Mouse (Mus musculus) forebrain, embryonic 11.5 days (tissue): ENCODE measurements around the gene Gpr33. TPM values are rescaled to one million over a fixed set of nuclear protein-coding genes. Genes with fewer than 3 reads are reported as not detected.

Experiments used
- ATAC-seq: fragments of 200-750 bp; cut with Nextera tagmentation; replicated peaks from 2 replicates; pipeline ENCODE4 v1.8.0; 2017; ENCODE audit warnings: moderate TSS enrichment; ENCODE audit not compliant: low FRiP score
- DNase-seq: peaks from one replicate; pipeline ENCODE4 v3.0.0-alpha.2; 2017; ENCODE audit warnings: low spot score
- H3K27ac ChIP-seq: fragments of 300-500 bp; sonication (generic); 2 replicates; pipeline ENCODE4 v1.5.1; 2014; ENCODE audit warnings: low read depth, low read length
- H3K27me3 ChIP-seq: fragments of 300-500 bp; sonication (generic); 2 replicates; pipeline ENCODE4 v1.6.1; 2014; ENCODE audit warnings: mild to moderate bottlenecking, low read length, mixed read lengths; ENCODE audit not compliant: control insufficient read depth, insufficient read depth
- H3K36me3 ChIP-seq: fragments of 300-500 bp; sonication (generic); 2 replicates; pipeline ENCODE4 v1.6.1; 2014; ENCODE audit warnings: mild to moderate bottlenecking, low read length, moderate library complexity, mixed read lengths; ENCODE audit not compliant: control insufficient read depth, insufficient read depth
- H3K4me1 ChIP-seq: fragments of 300-500 bp; sonication (generic); replicated peaks from 2 replicates; pipeline ENCODE4 v1.6.1; 2014; ENCODE audit warnings: low read length, mixed read lengths; ENCODE audit not compliant: control insufficient read depth, insufficient read depth
- H3K4me2 ChIP-seq: fragments of 300-500 bp; sonication (generic); 2 replicates; pipeline ENCODE4 v1.6.1; 2014; ENCODE audit warnings: low read depth, mild to moderate bottlenecking, low read length, moderate library complexity, mixed read lengths; ENCODE audit not compliant: severe bottlenecking
- H3K4me3 ChIP-seq: fragments of 300-500 bp; sonication (generic); 2 replicates; pipeline ENCODE4 v1.5.1; 2014; ENCODE audit warnings: low read depth, low read length
- H3K9ac ChIP-seq: fragments of 300-500 bp; sonication (generic); 2 replicates; pipeline ENCODE4 v1.6.1; 2014; ENCODE audit warnings: low read length
- H3K9me3 ChIP-seq: fragments of 300-500 bp; sonication (generic); 2 replicates; pipeline ENCODE4 v1.6.1; 2016; ENCODE audit warnings: low read length, mixed read lengths; ENCODE audit not compliant: control insufficient read depth
- WGBS: fragments of 180-500 bp; shearing (Covaris S2); extraction: QIAGEN DNeasy Blood & Tissue Kit; methylation state at CpG from one replicate; pipeline ENCODE4 v1.1.7; 2014; 5-methylcytosine and 5-hydroxymethylcytosine counted together
- polyA plus RNA-seq: library from polyadenylated mRNA; unstranded; fragments of >200 nt; fragmentation: Nextera tagmentation; extraction: Ambion mirVana; gene quantifications from 2 replicates; pipeline ENCODE4 v1.2.1, GENCODE M21; 2014

Gpr33 gene
- polyA plus RNA-seq, 1 experiment from 2014 or later: not detected

DNA sequence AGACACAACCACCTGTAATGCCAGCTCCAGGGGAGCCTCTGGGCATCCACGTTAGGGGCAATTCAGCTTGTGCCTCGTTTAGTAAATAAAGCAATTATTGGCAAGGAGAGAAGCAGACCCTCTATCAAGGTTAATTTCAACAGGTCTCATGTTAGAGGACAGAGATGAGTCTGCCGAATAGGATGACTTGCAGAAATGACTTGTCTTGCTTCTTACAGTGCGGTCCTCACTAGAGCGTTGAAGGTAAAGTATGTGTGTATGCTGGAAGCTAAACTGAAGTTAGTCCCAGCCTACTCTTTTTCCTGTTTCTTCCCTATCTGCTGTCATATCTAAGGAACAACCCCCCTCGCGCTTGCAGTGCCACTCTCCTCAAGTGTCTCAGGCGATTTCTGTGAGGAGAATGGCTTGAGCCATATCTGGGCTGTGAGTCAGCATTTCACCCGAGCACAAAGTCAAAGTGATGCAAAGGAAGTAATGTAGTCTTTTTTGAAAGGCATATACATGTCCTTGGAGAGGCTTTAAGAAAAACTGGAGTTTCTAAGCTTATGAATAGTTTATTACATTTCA is 29.4 kb downstream of the Gpr33 start:
- 87% methylated on average over 9 of the region's 9 CpGs for WGBS
- no peak for DNase-seq
- Histone ChIP-seq H3K4me1 (no peaks in the 10 kb centered on the region), H3K4me3 (no peak overlapping the region), H3K9me3 (no peaks in the 10 kb centered on the region), H3K9ac (no peak overlapping the region), H3K4me2 (no peak overlapping the region), H3K36me3 (no peaks in the 10 kb centered on the region; the same call in 1 of the 2 replicates), H3K27me3 (no peaks in the 10 kb centered on the region), H3K27ac (no peak overlapping the region)
- no peak for ATAC-seq

DNA sequence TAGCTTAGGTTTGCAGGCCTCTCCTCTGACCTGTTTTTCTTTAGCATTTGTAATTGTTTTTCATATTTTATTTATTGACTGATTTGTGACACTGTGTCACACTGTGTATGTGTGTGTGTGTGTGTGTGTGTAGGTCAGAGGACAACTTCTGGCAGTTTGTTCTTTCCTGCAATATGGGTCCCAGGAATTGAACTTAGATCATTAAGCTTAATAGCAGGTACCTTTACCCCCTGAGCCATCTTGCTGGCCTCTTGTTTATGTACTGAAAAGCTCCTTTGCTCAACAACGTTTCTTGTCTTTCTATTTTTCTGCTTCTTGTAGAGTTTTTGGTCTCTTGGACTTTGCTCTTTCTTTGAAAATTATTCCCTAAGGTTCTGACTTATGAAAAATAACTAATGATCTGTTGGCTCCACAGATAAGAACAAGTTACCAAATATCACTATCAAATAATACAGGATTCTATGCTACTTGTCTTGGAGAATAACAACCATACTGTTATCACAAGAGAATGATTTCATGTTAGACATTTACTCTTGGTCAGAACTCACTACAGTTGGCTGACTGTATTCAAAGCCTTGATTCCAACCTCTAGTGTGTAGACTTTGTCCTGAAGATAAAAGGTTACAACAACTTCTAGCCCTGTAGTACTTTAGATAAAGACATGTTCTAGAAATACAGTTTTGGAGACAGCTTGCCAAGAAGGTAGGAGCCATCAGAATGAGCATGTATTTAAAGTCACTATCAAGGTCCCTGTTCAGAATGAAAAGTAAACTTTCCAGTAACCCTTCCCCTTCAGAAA is 31.9 kb downstream of the Gpr33 start:
- H3K4me2 ChIP-seq: no peak overlapping the region
- no peaks in the 10 kb centered on the region for H3K27me3 ChIP-seq
- 97% methylated on average over 1 of the region's 1 CpGs for WGBS
- no peak overlapping the region for H3K9ac ChIP-seq
- H3K4me3 ChIP-seq: no peak overlapping the region
- H3K27ac ChIP-seq: no peak overlapping the region
- no peak for DNase-seq
- H3K36me3 ChIP-seq: no peaks in the 10 kb centered on the region; the same call in 1 of the 2 replicates
- no peak for ATAC-seq
- no peaks in the 10 kb centered on the region for H3K4me1 ChIP-seq
- no peaks in the 10 kb centered on the region for H3K9me3 ChIP-seq

DNA sequence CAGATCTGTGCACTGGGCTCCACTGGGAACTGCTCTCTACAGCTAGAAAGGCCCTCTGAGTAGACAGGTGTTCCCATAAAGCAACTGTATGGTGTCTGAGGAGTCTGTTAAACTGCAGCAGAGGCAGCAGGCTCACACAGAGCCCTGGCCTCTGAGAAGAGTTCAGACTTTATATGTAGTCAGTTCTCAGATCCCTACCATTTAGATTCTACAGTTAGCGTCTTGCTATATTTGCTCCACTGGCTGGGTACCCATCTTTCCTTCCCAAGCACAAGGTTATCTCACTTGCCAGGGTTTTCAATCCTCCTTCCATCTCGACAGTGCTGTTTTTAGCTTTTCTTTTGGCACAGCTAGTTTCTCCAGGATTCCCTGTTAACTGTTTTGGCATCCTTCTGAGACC is 37.2 kb downstream of the Gpr33 start:
- Histone ChIP-seq H3K4me2 (no peak overlapping the region), H3K36me3 (no peaks in the 10 kb centered on the region), H3K4me1 (no peaks in the 10 kb centered on the region), H3K27me3 (no peaks in the 10 kb centered on the region), H3K9ac (no peak overlapping the region), H3K27ac (no peak overlapping the region), H3K4me3 (no peak overlapping the region), H3K9me3 (no peaks in the 10 kb centered on the region)
- no peak for DNase-seq
- ATAC-seq: no peak
- 83% methylated on average over 2 of the region's 2 CpGs for WGBS

DNA sequence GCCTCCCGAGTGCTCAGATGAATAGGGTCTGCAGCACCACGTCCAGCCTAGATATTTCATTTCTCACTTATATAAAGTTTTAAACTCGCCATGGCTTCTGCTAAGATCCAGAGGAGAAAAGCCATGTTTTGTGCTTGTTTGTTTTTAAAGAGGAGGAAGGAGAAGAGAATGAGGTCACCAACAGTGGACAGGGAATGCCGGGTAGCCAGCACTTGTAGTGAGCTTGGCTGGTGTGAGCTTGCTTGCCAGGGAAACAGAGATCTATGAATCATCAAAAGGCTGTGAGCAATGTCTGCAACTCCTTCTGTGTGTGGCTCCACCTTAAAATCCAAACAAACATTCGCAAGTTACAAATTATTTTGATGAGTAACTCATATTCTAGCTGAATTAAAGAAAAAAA is 39.3 kb downstream of the Gpr33 start:
- Histone ChIP-seq H3K27me3 (no peaks in the 10 kb centered on the region), H3K4me3 (no peak overlapping the region), H3K9me3 (no peaks in the 10 kb centered on the region), H3K36me3 (no peaks in the 10 kb centered on the region), H3K9ac (no peak overlapping the region), H3K4me1 (no peaks in the 10 kb centered on the region), H3K27ac (no peak overlapping the region), H3K4me2 (no peak overlapping the region)
- DNase-seq: no peak
- ATAC-seq: no peak
- 90% methylated on average over 5 of the region's 5 CpGs for WGBS

DNA sequence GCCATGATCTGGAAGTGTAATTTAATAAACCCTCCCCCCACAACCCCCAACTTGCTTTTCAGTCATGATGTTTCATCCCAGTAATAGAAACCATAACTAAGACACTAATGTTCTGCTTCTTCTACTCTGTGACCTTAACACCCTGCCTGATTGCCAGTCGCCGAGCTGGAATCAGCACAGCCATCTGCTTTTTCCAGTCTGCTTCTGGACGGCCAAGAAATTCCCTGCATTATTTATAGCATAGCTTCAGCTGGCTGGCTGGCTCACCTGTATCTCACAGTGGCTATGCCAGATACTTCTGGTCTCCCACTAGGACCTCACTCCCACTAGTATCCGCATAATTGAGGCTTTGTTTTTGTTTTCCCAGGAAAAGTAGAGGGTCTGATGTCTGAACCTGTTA is 42.0 kb downstream of the Gpr33 start:
- no peak overlapping the region for H3K4me3 ChIP-seq
- H3K4me1 ChIP-seq: no peaks in the 10 kb centered on the region
- H3K9me3 ChIP-seq: no peaks in the 10 kb centered on the region
- H3K27ac ChIP-seq: no peak overlapping the region
- H3K27me3 ChIP-seq: no peaks in the 10 kb centered on the region
- no peak for ATAC-seq
- 84% methylated on average over 4 of the region's 4 CpGs for whole genome bisulfite sequencing
- H3K9ac ChIP-seq: no peak overlapping the region
- no peak overlapping the region for H3K4me2 ChIP-seq
- no peaks in the 10 kb centered on the region for H3K36me3 ChIP-seq
- no peak for DNase-seq

DNA sequence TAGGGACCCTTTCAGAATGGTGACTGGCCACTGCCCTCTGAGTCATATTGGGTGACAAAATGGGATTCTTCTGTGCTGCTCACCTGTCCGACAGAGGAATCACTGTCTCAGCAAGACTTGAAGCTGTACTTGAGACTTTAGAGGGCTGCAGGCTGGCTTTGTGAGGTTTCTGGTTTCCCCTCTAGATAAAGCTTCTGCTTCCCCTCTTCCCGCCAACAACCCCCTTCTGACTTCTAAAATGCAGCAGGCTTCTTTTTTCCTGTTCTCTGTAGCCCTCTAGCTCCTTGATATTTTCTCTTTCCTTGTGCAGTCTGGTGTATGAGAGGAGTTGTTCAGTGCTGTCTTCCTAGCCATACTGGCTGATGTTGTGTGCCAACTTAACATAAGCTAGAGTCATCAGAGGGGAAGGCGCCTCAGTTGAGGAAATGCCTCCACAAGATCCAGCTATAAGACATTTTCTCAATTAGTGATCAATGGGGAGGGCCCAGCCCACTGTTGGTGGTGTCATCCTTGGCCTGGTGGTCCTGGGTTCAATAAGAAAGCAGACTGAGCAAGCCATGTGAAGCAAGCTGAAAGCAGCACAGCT is 42.6 kb downstream of the Gpr33 start:
- H3K27ac ChIP-seq: no peak overlapping the region
- no peaks in the 10 kb centered on the region for H3K4me1 ChIP-seq
- no peak for DNase-seq
- WGBS: 90% methylated on average over 3 of the region's 3 CpGs
- H3K36me3 ChIP-seq: no peaks in the 10 kb centered on the region
- H3K27me3 ChIP-seq: no peaks in the 10 kb centered on the region
- no peak overlapping the region for H3K4me3 ChIP-seq
- no peak overlapping the region for H3K4me2 ChIP-seq
- H3K9ac ChIP-seq: no peak overlapping the region
- no peak for ATAC-seq
- no peaks in the 10 kb centered on the region for H3K9me3 ChIP-seq

DNA sequence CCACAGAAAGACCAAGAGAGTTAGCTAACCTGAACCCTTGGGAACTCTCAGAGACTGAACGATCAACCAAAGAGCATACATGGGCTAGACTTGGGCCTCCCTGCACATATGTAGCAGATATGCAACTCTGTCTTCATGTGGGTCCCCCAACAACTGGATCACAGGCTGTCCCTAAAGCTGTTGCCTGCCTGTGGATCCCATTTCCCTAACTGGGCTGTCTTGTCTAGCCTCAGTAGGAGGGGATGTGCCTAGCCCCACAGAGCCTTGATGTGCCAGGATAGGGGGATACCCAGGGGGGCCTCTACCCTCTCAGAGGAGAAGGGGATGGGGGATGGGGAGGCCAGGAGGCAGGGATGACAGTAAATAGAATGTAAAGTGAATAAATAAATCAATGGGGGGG is 44.2 kb downstream of the Gpr33 start:
- Histone ChIP-seq H3K9me3 (no peaks in the 10 kb centered on the region), H3K4me2 (no peak overlapping the region), H3K9ac (no peak overlapping the region), H3K36me3 (no peaks in the 10 kb centered on the region), H3K4me3 (no peak overlapping the region), H3K4me1 (no peaks in the 10 kb centered on the region), H3K27ac (no peak overlapping the region), H3K27me3 (no peaks in the 10 kb centered on the region)
- WGBS: 90% methylated on average over 1 of the region's 1 CpGs
- DNase-seq: no peak
- ATAC-seq: no peak

DNA sequence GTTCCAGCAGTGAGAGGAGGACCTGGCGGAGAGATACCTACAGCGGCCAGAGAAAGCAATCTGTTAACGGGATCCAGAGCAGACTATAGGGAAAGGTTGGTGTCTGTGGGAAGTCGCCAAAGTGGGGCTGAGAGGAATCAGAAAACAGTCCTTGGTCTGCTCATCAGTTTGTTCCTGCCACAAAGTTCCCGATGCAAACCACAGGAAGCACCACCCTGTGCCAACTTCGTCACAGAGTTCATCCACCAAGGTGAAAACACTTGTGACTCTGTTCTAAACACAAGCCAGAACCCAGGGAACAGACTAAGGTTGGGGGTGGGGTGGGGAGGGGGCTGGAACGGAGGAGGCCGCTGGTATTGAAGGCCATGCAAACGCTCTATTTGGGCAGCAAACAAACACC is 51.3 kb downstream of the Gpr33 start:
- 0 out of 2 replicates have a peak, but pooled peaks cover under 1% of the 10 kb centered on the region for H3K4me1 ChIP-seq

More for the DNA sequence above, 51.3 kb downstream of the Gpr33 start:
- Histone ChIP-seq H3K36me3 (no peaks in the 10 kb centered on the region), H3K9ac (no peak overlapping the region), H3K4me3 (no peak overlapping the region), H3K4me2 (no peak overlapping the region), H3K27me3 (no peaks in the 10 kb centered on the region), H3K27ac (no peak overlapping the region), H3K9me3 (peaks cover 2% of the 10 kb centered on the region; the same call in 1 of the 2 replicates)
- ATAC-seq (no peak), DNase-seq (no peak)
- 80% methylated on average over 9 of the region's 9 CpGs for WGBS
